Mouse (Mus musculus) large intestine, adult 2 months (tissue): Measurements from ENCODE around the gene Slc7a15. TPM values are rescaled to one million over a fixed set of nuclear protein-coding genes. Genes with fewer than 3 reads are reported as not detected.

ENCODE experiments used
- DNase-seq: peaks from one replicate; pipeline ENCODE4 v3.0.0-alpha.2; 2012; ENCODE audit warnings: low read depth, low spot score
- WGBS: fragments of 180-500 bp; shearing (Covaris S2); methylation state at CpG from one replicate; pipeline ENCODE4 v1.1.7; 2018; 5-methylcytosine and 5-hydroxymethylcytosine counted together
- polyA plus RNA-seq: library from polyadenylated mRNA; depleted of rRNA; stranded (reverse); fragments of >200 nt; gene quantifications from 2 replicates; pipeline ENCODE4 v1.2.3, GENCODE M21; 2012

The Slc7a15 gene
- polyA plus RNA-seq, 1 experiment: 52.4 TPM

- WGBS: 23% methylated on average over 18 of the region's 18 CpGs
- peak; percentile 76 for DNase-seq
These were observed 87.6 kb downstream of the Slc7a15 start for GRCm38 (mm10) chr12:8511037-8511882.

- DNase-seq: no peak
- WGBS: 22% methylated on average over 6 of the region's 6 CpGs
These were observed 88.4 kb downstream of the Slc7a15 start for GRCm38 (mm10) chr12:8510317-8510988.

- DNase-seq: no peak
- WGBS: 29% methylated on average over 5 of the region's 5 CpGs
These were observed 89.2 kb downstream of the Slc7a15 start for GRCm38 (mm10) chr12:8509693-8510092.

- DNase-seq: peak; percentile 78
- WGBS: 23% methylated on average over 9 of the region's 9 CpGs
These were observed 91.7 kb downstream of the Slc7a15 start for GRCm38 (mm10) chr12:8506954-8507707.

- DNase-seq: no peak
- 85% methylated on average over 6 of the region's 6 CpGs for WGBS
These were observed 94.7 kb downstream of the Slc7a15 start for GRCm38 (mm10) chr12:8504131-8504530.

GRCm38 (mm10) chr12:8502546-8502945, 96.3 kb downstream of the Slc7a15 start:
- 5% methylated on average over 6 of the region's 6 CpGs for WGBS
- no peak for DNase-seq

GRCm38 (mm10) chr12:8501571-8502305, 97.1 kb downstream of the Slc7a15 start:
- 75% methylated on average over 14 of the region's 14 CpGs for WGBS
- no peak for DNase-seq

- no peak for DNase-seq
- WGBS: 53% methylated on average over 17 of the region's 17 CpGs
These were observed 98.0 kb downstream of the Slc7a15 start for GRCm38 (mm10) chr12:8500597-8501570.

GRCm38 (mm10) chr12:8499871-8500596, 98.8 kb downstream of the Slc7a15 start, which contains the start of gene Rhob:
Rhob (minus strand) TSS chr12:8500009.
- WGBS: under 1% methylated on average over 56 of the region's 56 CpGs
- DNase-seq: no peak

GRCm38 (mm10) chr12:8499001-8499870, 99.6 kb downstream of the Slc7a15 start:
- DNase-seq: no peak
- WGBS: under 1% methylated on average over 99 of the region's 99 CpGs

GRCm38 (mm10) chr12:8498591-8499000, 100.3 kb downstream of the Slc7a15 start:
- DNase-seq: no peak
- 3% methylated on average over 13 of the region's 13 CpGs for WGBS

GRCm38 (mm10) chr12:8498148-8498571, 100.7 kb downstream of the Slc7a15 start:
- WGBS: 16% methylated on average over 8 of the region's 8 CpGs
- DNase-seq: no peak

GRCm38 (mm10) chr12:8497314-8497706, 101.6 kb downstream of the Slc7a15 start:
- WGBS: 23% methylated on average over 2 of the region's 2 CpGs

GRCm38 (mm10) chr12:8496679-8497313, 102.1 kb downstream of the Slc7a15 start:
- WGBS: 40% methylated on average over 2 of the region's 2 CpGs
- no peak for DNase-seq

More at GRCm38 (mm10) chr12:8497314-8497706, 101.6 kb downstream of the Slc7a15 start:
- DNase-seq: no peak

GRCm38 (mm10) chr12:8495881-8496678, 102.8 kb downstream of the Slc7a15 start:
- 6% methylated on average over 15 of the region's 15 CpGs for WGBS
- DNase-seq: no peak
